Mouse (Mus musculus) left cerebral cortex, adult 11 months (tissue): ENCODE measurements around the gene Rin1.
"Not testable (repeated sequence)": the region's sequence is repeated elsewhere in the genome, so short reads cannot be mapped to it uniquely, and the experiment has no call there.

Experiments
- DNase-seq: peaks from one replicate; pipeline ENCODE4 v3.0.0; 2022; ENCODE audit warnings: low spot score

Rin1 gene

DNA sequence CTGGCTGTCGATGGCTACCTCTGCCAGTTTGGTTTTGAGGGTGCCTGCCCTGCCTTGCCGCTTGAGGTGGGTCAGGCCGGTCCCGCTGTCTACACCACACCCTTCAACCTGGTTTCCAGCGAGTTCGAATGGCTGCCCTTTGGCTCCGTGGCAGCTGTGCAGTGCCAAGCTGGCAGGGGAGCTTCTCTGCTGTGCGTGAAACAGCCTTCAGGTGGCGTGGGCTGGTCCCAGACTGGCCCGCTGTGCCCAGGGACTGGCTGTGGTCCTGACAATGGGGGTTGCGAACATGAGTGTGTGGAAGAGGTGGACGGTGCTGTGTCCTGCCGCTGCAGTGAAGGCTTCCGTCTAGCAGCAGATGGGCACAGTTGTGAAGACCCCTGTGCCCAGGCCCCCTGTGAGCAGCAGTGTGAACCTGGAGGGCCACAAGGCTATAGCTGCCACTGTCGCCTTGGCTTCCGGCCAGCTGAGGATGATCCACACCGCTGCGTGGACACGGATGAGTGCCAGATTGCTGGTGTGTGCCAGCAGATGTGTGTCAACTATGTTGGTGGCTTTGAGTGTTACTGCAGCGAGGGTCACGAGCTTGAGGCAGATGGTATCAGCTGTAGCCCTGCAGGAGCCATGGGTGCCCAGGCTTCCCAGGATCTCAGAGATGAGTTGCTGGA is 18.4 kb downstream of the Rin1 start:
- DNase-seq = no peak

DNA sequence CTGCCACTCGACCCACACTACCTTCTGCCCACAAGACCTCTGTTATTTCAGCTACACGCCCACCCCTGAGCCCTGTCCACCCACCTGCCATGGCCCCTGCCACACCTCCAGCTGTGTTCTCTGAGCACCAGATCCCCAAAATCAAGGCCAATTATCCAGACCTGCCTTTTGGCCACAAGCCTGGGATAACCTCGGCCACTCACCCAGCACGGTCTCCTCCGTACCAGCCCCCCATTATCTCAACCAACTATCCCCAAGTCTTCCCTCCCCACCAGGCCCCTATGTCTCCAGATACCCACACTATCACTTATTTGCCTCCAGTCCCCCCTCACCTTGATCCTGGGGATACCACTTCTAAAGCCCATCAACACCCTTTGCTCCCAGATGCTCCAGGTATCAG is 19.2 kb downstream of the Rin1 start:
- no peak for DNase-seq

DNA sequence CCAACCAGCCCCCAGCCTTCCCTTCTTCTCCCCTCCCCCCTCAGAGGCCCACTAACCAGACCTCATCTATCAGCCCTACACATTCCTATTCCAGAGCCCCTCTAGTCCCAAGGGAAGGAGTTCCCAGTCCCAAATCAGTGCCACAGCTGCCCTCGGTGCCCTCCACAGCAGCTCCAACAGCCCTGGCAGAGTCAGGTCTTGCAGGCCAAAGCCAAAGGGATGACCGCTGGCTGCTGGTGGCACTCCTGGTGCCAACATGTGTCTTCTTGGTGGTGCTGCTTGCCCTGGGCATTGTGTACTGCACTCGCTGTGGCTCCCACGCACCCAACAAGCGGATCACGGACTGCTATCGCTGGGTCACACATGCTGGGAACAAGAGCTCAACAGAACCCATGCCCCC is 19.7 kb downstream of the Rin1 start:
- DNase-seq = no peak

DNA sequence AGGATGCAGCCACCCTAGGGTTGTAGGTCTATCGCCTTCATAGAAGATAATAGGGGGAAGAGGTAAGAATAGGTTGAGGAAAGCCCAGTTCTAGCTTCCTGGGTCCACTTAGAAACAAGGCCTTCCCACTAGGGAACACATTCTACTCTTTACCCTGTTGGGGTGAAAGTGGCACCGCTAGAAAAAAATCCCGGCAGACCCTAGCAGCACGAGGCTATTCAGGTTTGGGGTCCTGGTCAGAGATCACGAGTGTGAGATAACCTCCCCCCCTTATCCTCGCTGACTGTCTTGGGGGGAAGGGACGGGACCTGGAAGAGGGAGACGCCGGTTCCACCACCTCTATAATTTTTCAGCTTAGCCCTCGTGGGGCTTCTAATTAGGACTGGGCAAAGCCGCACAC is 20.8 kb downstream of the Rin1 start:
- DNase-seq = no peak

DNA sequence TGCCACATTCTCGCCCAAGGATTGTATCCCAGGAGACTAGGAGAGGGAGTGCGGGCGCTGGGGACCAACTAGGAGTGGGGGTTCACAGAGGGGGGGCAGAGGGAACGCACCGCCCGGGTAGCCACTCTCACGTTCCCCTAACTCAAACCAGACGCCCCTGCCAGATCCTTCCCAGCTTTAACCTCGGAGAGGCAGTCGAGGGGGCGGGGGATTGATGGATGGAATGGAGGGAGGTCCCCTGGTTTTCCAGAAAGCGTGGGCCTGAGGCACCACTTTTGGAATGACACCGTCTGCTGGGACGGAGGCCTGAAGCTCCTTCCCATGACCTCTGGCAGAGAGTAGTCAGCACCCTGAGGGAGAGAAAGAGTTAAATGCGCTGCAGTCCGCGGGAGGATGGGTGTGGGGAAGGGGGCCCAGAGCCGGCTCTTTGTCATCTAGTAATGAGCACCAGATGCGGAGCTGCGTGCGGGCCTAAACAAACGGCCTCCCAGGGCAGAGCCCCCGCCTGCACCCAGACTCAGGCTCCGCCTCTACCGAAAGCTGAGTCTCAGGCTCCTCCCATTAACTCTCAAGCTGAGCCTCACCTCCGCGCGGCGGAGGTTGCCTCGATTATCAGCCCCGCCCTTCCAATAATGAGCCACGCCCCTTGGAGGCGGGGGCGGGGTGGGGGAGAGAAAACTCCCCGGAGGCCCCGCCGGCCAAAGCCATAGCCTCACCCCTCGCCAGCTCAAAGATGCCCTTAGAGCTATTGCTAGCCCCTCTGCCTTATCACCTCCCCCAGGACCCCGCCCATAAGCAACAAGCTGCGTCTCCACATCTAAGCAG is 21.5 kb downstream of the Rin1 start:
- DNase-seq = no peak

DNA sequence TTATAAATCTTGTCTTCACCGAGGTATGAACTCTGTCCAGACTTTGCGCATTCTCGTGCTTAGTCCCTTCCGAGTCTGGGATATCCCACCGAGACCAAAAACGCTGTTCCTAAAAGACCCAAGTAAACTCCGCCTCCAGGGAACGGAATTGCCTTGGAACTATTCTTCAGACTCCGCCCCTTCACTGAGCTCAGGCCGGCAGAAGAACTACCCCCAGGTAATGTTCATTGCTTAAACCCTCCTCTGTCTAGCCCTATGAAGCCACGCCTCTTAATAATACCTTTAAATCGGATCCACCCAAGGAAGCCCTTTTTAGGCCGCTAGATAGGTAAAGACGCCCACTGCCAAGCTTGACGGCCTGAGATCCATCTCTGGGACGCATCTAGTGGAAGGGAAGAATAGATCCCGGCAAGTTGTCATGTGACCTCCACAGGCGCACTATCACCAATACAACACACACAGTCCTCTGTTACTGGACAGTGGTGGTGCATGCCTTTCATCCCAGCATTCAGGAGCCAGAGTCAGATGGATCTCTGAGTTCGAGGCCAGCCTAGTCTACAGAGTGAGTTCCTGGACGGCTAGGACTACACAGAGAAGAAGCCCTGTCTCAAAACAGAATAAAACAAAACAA is 22.2 kb downstream of the Rin1 start:
- DNase-seq = no peak

DNA sequence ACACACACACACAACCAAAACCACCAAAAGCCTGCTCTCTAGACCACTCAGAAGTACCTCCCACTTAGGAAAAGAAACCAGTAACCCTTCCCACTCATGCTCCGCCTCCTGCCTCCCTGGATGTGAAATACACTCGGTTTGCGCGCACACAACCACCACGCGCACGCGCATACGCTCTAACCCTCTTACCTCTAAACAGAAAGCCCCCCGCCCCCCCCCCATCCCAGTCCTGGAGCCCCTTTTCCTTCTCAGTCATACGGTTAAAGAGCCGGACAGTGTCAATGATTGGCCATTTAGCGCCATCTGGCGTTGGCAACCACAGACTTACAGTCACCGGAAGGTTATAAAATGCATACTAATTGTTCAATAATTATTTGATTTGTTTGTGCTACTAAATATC is 22.7 kb downstream of the Rin1 start:
- no peak for DNase-seq

DNA sequence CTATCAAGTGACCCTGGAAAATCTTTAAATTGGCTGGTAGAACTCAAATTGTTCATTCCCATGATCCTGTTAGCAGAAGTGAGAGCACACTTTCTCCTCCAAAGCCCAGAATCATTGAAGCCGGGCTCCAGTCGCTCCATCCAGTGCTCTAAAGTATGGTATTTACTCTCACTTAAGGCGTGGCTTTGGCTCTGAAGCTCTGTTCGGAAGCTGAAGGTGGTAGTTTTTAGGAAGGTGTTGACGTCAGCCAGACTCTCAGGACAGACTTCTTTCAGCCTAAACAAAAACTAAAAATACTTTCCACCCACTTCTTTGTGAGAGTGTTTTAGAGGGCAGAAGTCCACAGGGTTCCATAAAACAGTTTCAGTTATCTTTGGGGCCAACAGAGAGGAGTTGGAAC is 23.2 kb downstream of the Rin1 start:
- DNase-seq = no peak

DNA sequence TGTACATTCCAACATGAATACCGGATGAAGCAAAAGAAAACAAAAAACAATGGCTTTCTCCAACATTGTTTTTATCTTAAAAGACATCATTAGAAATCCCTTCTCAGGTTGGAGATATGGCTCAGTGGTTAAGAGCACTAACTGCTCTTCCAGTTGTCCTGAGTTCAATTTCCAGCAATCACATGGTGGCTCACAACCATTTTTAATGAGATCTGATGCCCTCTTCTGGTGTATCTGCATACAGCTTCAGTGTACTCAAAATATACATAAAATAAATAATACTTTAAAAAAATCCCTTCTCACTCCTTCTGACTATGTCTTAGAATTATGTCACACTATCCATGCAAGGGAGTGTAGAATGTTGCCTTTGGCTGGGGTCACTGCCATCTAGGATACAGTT is 29.0 kb downstream of the Rin1 start:
- no peak for DNase-seq

DNA sequence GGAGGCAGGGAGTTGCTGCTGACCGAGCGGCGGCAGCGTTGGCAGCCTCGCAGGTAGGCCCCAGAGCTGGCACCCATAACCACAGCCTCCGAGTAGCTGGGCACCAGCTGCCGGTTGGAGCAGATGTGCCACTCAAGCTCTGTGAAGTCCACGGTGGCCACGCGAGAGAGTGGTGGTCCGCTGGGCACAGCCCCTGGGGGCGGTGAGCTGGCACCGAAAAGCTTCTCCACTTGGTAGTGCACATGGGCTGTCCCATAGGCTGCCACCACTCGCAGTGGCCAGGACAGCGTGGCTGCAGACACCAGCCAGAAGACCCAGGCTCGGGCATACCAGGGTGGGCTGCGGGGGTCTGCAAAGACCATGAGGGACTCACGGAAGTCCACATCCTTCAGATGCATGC is 31.7 kb downstream of the Rin1 start:
- DNase-seq = no peak

DNA sequence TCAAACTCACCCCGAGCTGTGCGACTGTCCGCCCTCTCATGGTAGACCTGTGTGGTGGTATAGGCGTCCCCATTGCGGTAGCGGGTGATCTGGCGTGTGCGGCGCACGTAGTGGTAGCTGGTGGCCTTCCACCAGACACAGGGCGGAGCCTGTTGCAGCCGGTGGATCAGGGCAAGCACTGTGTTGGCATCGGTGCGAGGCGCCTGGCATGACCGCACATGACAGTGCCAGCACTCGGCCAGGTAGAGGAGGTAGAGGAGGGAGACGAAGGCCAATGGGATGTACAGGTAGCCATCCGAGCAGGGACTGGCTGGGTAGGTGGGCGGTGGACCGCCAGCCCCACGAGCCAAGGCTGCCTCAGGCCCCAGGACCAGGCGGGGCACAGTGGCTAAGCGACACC is 32.3 kb downstream of the Rin1 start:
- no peak for DNase-seq

DNA sequence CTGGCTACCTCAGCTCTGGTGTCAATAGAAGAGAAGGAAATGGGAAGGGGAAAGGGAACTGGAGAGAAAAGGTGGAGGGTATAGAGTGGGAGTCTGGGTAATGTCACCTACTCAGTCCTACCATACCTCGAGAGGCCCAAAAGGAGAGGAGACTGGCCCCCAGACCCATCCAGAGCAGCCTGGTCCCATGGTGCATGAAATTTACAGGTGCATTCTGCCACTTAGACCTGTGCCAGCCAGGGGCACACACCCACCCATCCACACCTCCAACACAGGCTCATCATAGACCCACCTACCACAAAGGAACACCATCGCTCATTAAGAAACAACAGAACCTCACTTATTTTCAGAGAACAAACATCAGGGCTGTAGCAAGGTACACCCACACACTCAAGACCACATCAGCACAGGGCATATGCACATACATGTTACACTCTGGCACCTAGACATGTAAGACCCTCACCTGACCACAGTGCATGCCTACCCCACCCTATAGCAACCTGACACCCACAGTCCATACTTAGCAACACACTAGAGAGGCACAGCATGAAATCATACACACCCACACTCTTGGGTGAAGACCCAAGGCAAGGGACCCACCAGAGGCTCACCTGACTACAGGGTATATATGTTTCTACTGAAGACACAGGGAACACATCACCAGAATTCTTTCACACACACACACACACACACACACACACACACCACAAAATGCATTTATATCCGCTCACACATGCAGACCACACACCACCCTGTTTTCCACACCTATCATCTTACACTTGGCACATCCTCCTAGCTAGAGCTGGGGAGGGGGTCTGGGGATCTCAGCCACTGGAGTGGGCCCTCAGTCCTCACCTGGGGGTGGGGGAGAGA is 33.9 kb downstream of the Rin1 start:
- no peak for DNase-seq

DNA sequence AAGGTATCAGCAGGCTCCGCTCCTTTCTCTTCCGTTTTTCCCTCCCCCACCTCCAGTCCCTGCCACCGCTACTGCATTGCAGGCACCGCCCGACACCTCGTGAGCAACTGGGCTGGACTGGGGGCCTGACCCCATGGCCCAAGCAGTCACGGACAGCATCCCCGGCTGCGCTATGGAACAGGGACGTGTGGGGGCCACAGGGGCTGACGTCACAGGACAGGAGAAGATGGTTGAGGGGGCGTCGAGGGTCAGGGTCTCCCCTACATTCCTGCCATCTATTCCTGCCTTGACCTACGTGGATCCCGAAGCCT is 34.5 kb downstream of the Rin1 start:
- no peak for DNase-seq

DNA sequence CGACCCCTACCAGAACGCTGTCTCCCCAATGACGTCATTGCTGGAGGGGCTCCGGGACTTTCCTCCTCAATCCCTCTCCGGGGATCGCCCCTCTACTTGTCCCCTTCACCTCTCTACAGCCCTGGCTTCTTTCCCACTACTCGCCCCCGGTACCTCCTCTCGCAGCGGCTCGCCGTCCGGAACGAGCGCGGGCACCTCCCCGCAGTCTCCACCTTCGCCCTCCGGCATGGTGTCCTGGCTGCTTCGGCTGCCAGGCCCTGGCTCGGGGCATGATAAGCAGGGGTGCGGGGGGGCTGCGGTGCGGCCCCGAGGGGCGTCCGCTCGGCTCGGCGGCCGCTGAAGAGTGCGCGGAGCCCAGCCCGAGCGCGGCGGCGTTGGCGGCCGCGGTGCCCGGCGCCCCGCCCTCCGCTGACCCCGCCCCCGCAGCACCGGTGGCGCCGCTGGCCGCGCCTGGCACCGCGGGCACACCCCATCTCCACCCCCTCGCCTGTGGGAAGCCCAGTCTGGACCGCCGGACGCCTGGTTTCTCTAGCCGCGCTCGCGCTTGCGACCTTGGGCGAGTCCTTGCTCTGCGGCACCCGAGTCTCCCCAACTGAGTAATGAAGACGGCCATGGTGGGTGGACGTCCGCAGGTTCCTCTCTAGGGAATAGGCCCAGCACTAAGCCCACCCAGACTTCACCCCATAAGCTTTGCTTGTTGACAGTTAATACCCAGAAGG is 35.0 kb downstream of the Rin1 start, which contains the start of gene Tmem151a:
Gene Tmem151a (minus strand): TSS at position 387 of the 719 bp plus-strand sequence.
- DNase-seq = no peak

DNA sequence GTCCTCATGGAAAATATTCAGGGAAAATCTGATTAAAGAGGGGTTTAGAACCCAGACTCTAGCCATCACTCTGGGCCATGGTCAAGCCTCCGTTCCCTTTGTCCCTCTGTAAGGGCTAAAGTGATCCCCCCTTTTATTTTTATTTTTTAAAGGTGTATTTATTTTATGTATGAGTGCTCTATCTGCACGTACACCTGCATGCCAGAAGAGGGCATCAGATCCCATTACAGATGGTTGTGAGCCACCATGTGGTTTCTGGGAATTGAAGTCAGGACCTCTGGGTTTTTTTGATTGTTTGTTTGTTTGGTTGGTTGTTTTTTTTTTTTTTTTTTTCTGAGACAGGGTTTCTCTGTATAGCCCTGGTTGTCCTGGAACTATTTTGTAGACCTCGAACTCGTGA is 36.3 kb downstream of the Rin1 start:
- not testable (repeated sequence) for DNase-seq

DNA sequence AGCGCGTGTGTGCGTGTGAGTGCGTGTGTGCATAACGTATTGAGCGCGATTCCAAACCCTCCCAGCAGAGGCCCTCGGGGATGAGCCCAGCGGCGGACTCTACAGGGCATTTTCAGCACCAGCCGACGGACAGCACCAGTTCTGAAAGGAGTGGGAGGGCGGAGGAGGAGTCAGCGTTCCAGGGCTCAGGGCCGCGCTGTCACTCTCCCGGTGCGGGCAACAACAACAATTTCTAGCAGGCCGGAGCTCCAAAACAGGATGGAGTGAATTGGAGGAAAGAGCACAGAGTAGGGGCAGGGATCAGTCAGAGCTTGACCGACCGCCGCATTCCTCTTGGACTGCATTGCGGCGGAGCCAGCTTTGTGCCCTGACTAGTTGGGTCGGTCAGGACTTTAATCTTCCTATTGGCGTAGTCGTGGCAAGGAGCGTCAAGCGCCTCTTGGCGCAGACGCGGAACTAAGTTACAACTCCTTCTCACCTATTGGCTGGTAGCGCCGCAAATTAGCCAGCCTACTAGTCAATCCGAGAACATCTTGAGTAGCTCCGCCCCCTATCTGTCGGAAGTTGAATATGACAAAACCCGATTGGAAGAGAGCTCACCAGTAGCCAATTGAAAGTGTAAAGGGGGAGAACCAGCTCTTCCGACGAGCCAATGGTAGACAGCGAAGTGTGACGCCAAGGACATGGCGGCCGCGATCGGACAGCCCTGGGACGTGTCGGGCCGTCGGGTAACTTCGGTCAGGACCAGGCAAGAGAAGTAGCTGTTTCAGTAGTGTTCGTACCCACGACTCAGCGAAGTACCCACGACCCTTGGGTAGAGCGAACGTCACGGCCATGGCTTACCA is 37.8 kb downstream of the Rin1 start, which contains the start of gene Yif1a:
Gene Yif1a (plus strand): TSS at position 655 of the 845 bp plus-strand sequence.
- peak; percentile 99 for DNase-seq

DNA sequence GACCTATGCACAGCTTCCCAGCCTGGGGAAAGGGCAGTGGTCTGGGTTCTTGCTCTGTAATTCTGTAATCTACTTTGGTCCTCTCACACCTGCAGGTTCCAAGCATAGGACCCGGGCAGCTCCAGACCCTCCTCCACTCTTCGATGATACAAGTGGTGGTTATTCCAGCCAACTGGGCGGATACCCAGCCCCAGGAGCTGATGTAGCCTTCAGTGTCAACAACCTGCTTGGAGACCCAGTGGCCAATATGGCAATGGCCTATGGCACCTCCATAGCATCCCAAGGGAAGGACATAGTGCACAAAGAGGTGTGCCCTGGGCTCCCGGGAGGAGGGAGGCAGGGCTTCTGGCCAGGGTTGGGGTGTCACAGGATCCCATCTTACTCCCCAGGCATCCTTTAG is 39.0 kb downstream of the Rin1 start:
- no peak for DNase-seq

DNA sequence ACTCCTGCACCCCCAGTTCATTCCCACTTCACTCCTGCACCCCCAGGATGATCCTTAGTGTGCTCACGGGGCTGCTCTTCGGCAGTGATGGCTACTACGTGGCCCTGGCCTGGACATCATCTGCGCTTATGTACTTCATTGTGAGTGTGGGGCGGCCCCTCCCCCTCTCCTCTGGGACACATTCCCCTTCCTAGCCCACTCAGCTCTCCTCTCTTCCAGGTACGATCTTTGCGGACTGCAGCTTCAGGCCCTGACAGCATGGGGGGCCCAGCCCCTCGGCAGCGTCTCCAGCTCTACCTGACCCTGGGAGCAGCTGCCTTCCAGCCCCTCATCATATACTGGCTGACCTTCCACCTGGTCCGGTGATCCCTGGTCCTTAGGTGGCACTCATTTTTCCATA is 41.8 kb downstream of the Rin1 start:
- no peak for DNase-seq

DNA sequence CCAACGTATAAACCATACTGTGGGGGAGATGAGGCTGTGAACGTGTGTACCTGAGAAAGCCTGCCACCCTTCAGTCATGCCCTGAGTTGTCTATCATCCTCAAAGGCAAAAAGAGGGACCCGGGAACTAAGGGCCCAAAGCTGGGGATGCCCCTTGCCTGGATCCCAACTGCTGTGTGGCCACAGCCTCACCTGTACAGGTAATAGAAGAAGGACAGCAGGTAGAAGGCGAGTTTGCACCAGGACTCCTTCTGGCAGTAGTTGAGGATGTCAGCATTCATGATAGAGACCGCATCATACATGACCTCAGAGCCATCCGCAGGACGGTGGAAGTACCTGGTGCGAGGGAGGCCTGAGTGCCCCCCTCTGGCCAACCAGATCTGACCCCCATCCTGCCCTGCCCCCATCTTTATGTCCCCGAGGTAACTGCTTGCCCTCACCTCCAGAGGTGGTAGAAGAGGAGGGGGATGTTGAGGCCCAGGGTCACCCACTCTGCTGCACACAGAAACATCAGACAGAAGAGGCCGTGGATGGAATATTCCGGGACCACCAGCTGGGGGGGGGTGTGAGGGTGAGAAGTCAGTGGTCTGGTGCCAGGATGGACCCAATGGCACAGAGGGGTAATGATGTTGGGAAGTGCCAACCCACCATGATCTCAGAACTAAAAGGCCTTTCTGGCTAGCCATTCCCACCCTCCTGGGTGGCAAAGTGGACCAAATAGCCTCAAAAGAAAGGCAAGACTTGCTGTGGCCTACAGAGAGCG is 43.4 kb downstream of the Rin1 start:
- DNase-seq = no peak

DNA sequence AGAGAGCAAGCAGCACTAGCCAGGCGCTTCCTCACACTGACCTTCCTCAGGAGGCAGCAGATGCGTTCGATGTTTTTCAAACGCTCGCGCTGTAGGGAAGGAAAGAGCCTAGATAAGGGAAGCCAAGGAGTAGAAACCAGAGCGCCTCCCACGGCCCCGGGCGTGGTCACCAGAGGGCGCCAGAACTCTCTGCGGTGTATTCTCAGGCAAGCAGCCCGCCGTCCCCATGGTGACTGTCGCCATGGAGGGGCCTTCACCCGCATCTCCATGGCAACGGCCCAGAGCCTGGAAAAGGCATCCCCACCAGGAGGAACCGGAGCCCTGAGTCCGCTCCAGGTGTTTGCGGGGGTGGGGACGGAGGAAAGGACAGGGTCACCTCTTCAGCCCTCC is 44.0 kb downstream of the Rin1 start:
- peak; percentile 95 for DNase-seq
